Mouse (Mus musculus) regulatory T cell (primary cell): Measurements from ENCODE around the gene Krt13.

Experiments used
- in situ Hi-C: fragments of 300-600 bp; cut with MboI, MseI; formaldehyde crosslinking; loops from one replicate; pipeline ENCODE4 v1.15.1; 2025; ENCODE audit warnings: high pct_unique_total_duplicates

Gene Krt13

GRCm38 (mm10) chr11:100121466-100121865 lies at the start of gene Krt13:
Gene Krt13, minus strand, starts transcription at chr11:100121566.
- in situ Hi-C loops, result no loop called here

- in situ Hi-C loops, result no loop called here
Measured at GRCm38 (mm10) chr11:100168765-100169762, 47.7 kb upstream of the Krt13 start.

DNA sequence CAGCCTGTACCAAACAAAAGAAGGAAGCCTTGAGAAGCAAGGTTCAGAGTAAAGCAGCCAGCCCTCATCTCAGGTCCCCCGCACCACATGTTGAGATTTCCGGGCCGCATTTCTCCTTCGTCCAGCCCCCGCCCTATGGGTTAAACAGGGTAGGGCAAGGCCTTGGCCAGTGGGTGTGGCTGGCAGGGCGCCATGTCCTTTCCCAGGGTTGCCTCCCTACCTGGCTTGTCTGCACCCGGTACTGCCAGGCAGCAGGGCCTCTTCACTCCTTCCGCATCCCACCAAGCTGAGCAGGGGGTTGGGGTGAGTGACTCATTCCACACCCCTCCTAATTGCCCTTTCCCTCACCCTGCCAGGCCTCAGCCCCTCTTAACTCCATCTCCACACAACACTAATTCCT lies 46.7 kb upstream of the Krt13 start:
- in situ Hi-C loops, result no loop called here

DNA sequence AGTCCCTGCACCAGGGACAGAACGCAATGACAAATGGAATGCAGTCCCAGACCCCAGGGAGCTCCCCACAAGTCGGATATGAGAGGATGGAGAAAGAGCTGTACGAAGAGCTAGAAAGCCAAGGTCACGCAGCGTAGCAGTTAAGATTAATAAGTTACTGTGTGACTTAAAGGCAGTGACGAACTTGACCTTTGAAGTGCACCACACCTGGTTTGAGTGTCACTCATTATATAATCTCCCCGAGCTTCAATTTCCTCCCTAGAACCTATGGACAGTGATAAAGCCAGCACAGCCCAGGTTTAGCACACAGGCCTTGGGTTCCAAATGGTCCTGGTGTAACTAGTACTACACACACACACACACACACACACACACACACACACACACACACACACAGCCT lies 43.0 kb upstream of the Krt13 start:
- in situ Hi-C loops, result no loop called here

GRCm38 (mm10) chr11:100157908-100158477 lies 36.6 kb upstream of the Krt13 start:
- in situ Hi-C loops, result no loop called here

GRCm38 (mm10) chr11:100157331-100157730 lies 36.0 kb upstream of the Krt13 start:
- in situ Hi-C loops, result no loop called here

GRCm38 (mm10) chr11:100155497-100156255 lies 34.3 kb upstream of the Krt13 start:
- in situ Hi-C loops, result no loop called here

- in situ Hi-C loops, result no loop called here
Measured at GRCm38 (mm10) chr11:100148615-100149330, 27.4 kb upstream of the Krt13 start, which contains the start of gene Krt19. Gene Krt19, minus strand, starts transcription at chr11:100148665.

DNA sequence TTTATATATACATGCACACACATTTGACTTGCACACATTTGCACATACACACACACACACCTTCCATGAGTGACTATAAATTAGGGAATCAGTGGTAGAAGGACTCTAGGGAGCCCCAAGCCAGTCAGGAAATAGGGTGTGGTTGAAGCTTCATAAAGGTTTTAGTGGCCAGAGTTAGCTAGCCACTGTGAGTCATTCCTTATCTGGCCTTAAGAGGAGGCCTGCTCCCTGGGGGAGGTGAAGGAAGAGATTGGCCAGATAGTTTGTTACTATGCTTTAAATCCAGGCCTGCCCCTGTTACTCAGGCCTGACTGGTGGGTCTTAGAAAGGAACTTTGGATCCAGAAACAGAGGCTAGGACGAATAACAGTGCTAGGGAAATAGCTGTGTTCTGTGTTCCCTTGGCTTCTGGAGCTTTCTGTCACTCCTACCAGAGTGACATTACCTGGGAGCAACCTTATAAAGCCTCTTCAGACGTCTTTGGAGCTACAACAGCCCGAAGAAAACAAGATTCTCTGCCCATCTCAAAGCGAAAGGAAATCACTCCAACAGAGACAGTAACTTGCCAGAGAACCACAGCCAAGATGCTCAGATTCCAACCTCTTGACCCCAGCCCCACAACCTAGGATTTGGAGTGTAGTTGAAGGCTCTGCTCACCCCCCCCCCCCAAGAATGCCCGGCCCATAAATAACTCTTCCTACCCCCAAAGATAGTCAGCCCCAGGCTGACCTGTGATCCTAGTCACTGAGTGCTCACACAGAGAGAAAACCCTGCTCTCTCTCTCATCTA lies 26.4 kb upstream of the Krt13 start:
- in situ Hi-C loops, result no loop called here

GRCm38 (mm10) chr11:100145858-100146560 lies 24.6 kb upstream of the Krt13 start:
- in situ Hi-C loops, result no loop called here

DNA sequence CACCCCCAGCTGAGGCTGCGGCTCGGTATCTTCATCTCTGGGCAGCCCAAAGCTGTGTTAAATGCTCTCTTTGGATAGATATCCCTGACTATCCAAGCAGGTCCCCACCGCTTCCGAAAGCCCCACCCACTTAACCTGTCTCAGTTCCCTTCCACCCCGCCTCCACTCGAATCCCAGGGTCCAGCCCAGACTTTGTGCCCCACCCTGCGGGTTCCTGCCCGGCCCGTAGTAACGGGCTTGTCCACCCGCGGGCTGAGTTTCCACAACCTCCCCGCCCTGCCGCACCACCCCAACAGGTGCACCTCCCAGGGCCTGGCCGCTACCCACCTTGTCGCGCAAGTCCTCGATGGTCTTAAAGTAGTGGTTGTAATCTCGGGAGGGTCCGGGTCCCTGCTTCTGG lies 23.7 kb upstream of the Krt13 start:
- in situ Hi-C loops, result no loop called here

DNA sequence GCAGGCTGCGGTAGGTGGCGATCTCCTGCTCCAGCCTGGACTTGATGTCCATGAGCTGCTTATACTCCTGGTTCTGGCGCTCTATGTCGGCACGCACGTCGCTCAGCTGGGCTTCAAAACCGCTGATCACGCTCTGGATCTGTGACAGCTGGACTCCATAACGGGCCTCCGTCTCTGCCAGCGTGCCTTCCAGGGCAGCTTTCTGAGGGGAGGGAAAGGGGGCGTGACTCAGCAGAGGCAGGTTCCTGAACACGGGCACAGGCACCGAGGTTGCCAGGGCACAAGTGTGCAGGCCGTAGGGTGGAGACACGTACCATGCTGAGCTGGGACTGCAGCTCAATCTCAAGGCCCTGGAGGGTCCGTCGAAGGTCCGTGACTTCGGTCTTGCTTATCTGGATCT lies 19.6 kb upstream of the Krt13 start:
- in situ Hi-C loops, result no loop called here

GRCm38 (mm10) chr11:100139391-100139790 lies 18.0 kb upstream of the Krt13 start:
- in situ Hi-C loops, result no loop called here

DNA sequence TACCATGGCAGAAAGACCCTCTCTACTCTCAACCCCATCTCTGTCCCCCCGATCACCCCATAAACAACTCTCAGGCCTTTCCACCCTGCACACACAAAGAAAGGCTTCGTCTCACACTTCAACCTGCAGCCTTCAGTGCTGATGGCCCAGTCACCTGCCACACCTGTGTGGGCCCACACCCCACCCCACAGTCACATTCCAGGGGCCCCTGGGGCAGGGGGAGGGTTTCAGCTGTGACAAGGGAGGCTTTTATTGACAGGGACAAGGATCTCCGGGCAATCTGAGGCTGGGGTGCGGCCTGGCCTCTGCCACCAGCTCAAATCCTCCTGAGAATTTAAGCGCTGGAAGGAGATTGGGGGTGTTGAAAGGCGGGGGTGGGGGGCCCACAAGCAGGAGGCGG lies 17.4 kb upstream of the Krt13 start:
- in situ Hi-C loops, result no loop called here

GRCm38 (mm10) chr11:100137693-100138092 lies 16.3 kb upstream of the Krt13 start:
- in situ Hi-C loops, result no loop called here

DNA sequence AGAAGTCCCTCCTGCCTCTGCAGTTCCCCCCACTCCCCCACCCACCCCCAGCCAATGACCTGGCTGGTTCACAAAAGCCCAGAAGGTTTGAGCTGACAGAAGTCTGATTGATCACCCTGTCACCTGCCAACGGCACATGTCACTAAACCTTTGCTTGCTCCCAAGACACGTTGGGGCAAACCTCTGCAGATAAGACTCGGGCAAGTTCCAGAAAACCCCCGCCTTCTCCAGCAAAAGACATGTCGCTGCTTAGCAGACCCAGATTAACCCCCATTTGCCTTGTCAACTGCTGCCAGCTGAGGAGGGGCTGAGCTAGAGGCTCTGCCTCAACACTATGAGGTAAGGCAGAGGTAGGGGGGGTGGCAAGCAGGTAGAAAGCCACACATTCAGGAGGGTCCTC lies 15.2 kb upstream of the Krt13 start:
- in situ Hi-C loops, result no loop called here

DNA sequence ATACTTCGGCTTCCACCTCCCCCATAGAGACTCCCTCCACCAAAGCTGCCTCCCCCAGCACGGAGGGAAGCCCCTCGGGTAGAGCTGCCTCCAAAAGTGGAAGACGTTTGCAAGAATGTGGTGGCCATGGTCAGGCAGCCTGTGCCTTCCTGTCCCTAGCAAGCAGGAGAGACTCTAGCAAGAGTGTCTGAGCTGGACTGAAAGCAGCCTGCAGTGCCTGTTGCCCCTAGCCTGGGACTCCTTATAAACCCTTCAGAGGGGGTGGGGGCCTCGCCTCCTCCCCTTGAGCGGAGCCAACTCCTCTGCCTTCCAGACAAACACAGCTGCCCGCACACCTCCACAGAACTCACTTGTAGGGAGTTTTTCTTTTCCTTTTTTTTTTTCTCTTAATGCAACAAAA lies 14.4 kb upstream of the Krt13 start, which contains the start of gene Krt15:
TSS of gene Krt15 (minus strand) at position 198 of the 400 bp plus-strand sequence.
- in situ Hi-C loops, result no loop called here

GRCm38 (mm10) chr11:100124901-100125300 lies 3.5 kb upstream of the Krt13 start:
- in situ Hi-C loops, result no loop called here

- in situ Hi-C loops, result no loop called here
Measured at GRCm38 (mm10) chr11:100120331-100120730, 1.0 kb downstream of the Krt13 start.

GRCm38 (mm10) chr11:100113742-100114029 lies 7.7 kb downstream of the Krt13 start:
- in situ Hi-C loops, result no loop called here
